Mouse (Mus musculus) CH12.LX (cell line): Measurements from ENCODE around the gene Mia2.

Experiments
- CTCF ChIP-seq, 2 experiments: IDR thresholded peaks in 1 of 2; conservative IDR thresholded peaks in 1 of 2; 2 replicates each; pipeline ENCODE4 v1.5.1; 2011 to 2012; ENCODE audit warnings: low read depth in 2 of 2, low read length in 2 of 2, improper control_type of control experiment in 1 of 2, inconsistent platforms in 1 of 2, mild to moderate bottlenecking in 1 of 2, moderate library complexity in 1 of 2
- E2F4 ChIP-seq: IDR thresholded peaks from 2 replicates; pipeline ENCODE4 v1.6.1; 2011; ENCODE audit warnings: low read depth, low read length, improper control_type of control experiment; ENCODE audit not compliant: insufficient replicate concordance
- EP300 ChIP-seq: IDR thresholded peaks from 2 replicates; pipeline ENCODE4 v1.6.1; 2011; ENCODE audit warnings: low read length, improper control_type of control experiment
- IRF4 ChIP-seq: IDR thresholded peaks from 2 replicates; pipeline ENCODE4 v1.6.1; 2014; ENCODE audit warnings: low read depth, mild to moderate bottlenecking, inconsistent platforms, low read length, improper control_type of control experiment
- NRF1 ChIP-seq: IDR thresholded peaks from 2 replicates; pipeline ENCODE4 v1.6.1; 2014; ENCODE audit warnings: low read depth, mild to moderate bottlenecking, inconsistent platforms, low read length, improper control_type of control experiment, moderate library complexity
- POLR2A ChIP-seq: IDR thresholded peaks from 2 replicates; pipeline ENCODE4 v1.6.1; 2011; ENCODE audit warnings: low read depth, mild to moderate bottlenecking, improper control_type of control experiment, low read length

GRCm38 (mm10) chr12:59068791-59069190, 26.8 kb upstream of the Mia2 start:
- TF ChIP-seq POLR2A (no peak), IRF4 (no peak), NRF1 (no peak), EP300 (no peak), CTCF (conservative IDR thresholded peaks at IDR 0.05 in 1 of 2, IDR thresholded peaks at IDR 0.05 in 1 of 2; ENCODE audit: low read depth in 2 of 2, low read length in 2 of 2) (no peak), E2F4 (no peak)
